Mouse (Mus musculus): ENCODE measurements around the gene Shc1.

DNA sequence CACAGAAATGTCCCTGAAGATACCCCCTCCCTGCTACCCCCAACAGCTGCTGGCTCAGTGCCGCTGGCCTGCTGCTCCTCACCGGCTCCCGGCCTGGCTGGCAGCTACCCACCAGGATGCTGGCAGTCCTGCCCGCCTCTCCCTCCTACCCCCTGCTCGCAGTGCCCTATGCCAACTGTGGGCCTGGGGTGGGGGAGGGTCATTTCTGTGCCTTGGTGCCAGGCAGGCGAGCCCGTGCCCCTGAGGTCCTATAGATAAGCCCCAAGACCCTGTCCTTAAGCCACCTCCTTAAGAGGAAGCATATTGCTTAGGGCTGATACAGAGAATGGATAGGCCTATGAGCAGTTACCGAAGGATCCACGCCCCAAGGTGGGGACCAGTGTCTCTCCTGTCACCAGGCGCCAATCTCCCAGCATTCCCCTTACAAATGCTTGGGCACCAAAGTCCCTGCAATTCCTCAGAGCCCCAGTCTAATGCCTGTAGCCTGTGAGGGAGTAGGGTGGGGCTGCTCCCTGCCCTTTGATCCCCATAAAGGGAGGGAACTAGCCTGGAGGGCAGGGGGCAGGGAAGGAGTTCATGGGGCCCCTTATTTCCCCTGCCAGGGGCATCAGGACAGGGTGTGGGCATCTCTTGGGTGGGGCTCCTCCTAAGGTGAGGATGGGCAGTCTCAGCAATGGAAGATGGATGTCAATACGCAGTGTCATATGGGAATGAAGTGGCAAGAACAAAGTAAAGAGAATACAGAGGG lies 29.9 kb upstream of the Shc1 start:
- no peak for TF ChIP-seq CTCF (conservative IDR thresholded peaks at IDR 0.05 in 1 of 2, IDR thresholded peaks at IDR 0.05 in 1 of 2; ENCODE audit: low read depth in 2 of 2, low read length in 2 of 2)
- TF ChIP-seq USF2 (conservative IDR thresholded peaks at IDR 0.05; ENCODE audit: low read depth, low read length) = no peak
- no peak for TF ChIP-seq NRF1 (IDR thresholded peaks at IDR 0.05; ENCODE audit: low read depth, low read length)
